ENCODE assay signal across 21 mouse cellular contexts in the genomic region with DNA sequence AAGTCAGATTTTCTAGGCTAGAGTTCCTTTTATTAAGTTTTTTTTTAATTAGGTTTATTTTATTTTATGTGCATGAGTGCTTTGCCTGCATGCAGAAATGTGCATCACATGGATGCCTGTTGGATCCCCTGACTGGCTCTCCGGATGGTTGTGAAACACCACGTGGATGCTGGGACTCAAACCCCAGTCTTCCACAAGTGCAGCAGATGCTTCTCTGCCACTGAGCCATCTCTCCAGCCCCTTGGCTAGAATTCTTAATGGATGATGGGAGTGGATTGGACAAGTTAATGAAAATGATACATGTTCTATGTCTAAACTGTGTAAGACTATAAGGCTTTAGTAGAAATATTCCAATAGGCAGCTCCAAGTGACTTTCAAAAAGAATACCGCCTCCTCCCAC. TPM values are rescaled to one million over a fixed set of nuclear protein-coding genes. Genes with fewer than 3 reads are reported as not detected.
DNase-seq lines count a peak whose midpoint lies in the region; ATAC-seq and TF ChIP-seq lines count a peak whose summit lies in the region.
"Had no signal": no experiment of that assay in that cellular context is flagged by ENCODE, and none has a peak within 500 bp of the region (broad histone marks: within the 10 kb centered on the region; RNA-seq: fewer than 3 reads in every experiment).

No protein-coding gene starts in this region.

- 0 out of 2 replicates have a peak overlapping the region, but pooled peaks have one; percentile 56 for H3K4me2 ChIP-seq in liver, embryonic 13.5 days
- no peak overlapping the region for H3K4me2 ChIP-seq in stomach, postnatal 0 days (replicated peaks; ENCODE audit: low read depth)
- no peak overlapping the region for H3K4me2 ChIP-seq in hindbrain, embryonic 13.5 days
- H3K4me2 ChIP-seq: forebrain, embryonic 13.5 days; heart, embryonic 12.5 days; heart, embryonic 15.5 days; hindbrain, embryonic 15.5 days had no signal

- H3K4me3 ChIP-seq in liver, embryonic 13.5 days (replicated peaks), result no peak overlapping the region
- no peak overlapping the region for H3K4me3 ChIP-seq in limb, embryonic 10.5 days
- H3K4me3 ChIP-seq in stomach, postnatal 0 days (ENCODE audit: low read depth, low read length), result no peak overlapping the region
- H3K4me3 ChIP-seq in hindbrain, embryonic 13.5 days, result no peak overlapping the region
- H3K4me3 ChIP-seq: forebrain, embryonic 10.5 days; forebrain, embryonic 13.5 days; heart, embryonic 12.5 days; heart, embryonic 15.5 days; hindbrain, embryonic 15.5 days had no signal

- no peak overlapping the region for H3K9ac ChIP-seq in liver, embryonic 13.5 days
- no peak overlapping the region for H3K9ac ChIP-seq in stomach, postnatal 0 days (ENCODE audit: low read length)
- no peak overlapping the region for H3K9ac ChIP-seq in hindbrain, embryonic 13.5 days
- H3K9ac ChIP-seq: forebrain, embryonic 13.5 days; heart, embryonic 12.5 days; heart, embryonic 15.5 days; hindbrain, embryonic 15.5 days had no signal

- no peaks in the 10 kb centered on the region for H3K36me3 ChIP-seq in liver, embryonic 13.5 days
- H3K36me3 ChIP-seq in limb, embryonic 10.5 days, result peaks cover 3% of the 10 kb centered on the region; the same call in 1 of the 2 replicates
- no peaks in the 10 kb centered on the region for H3K36me3 ChIP-seq in stomach, postnatal 0 days (ENCODE audit: control insufficient read depth, insufficient read depth, low read length)
- peaks cover 14% of the 10 kb centered on the region for H3K36me3 ChIP-seq in hindbrain, embryonic 13.5 days
- H3K36me3 ChIP-seq: heart, embryonic 12.5 days; hindbrain, embryonic 15.5 days had no signal

- WGBS in liver, embryonic 13.5 days (ENCODE audit: insufficient replicate concordance), result 79% methylated on average over 3 of the region's 3 CpGs
- 92% methylated on average over 3 of the region's 3 CpGs for WGBS in limb, embryonic 10.5 days
- 88% methylated on average over 3 of the region's 3 CpGs for WGBS in stomach, postnatal 0 days
- 94% methylated on average over 3 of the region's 3 CpGs for WGBS in hindbrain, embryonic 13.5 days

- peaks cover 59% of the 10 kb centered on the region for H3K4me1 ChIP-seq in liver, embryonic 13.5 days (replicated peaks)
- H3K4me1 ChIP-seq in limb, embryonic 10.5 days, result peaks cover 4% of the 10 kb centered on the region; the same call in 1 of the 2 replicates
- no peaks in the 10 kb centered on the region for H3K4me1 ChIP-seq in stomach, postnatal 0 days (replicated peaks; ENCODE audit: control insufficient read depth, insufficient read depth)
- no peaks in the 10 kb centered on the region for H3K4me1 ChIP-seq in hindbrain, embryonic 13.5 days (replicated peaks)
- H3K4me1 ChIP-seq: hindbrain, embryonic 15.5 days had no signal

- no peak for TF ChIP-seq EP300 in stomach, postnatal 0 days (optimal IDR thresholded peaks at IDR 0.05)

- no peaks in the 10 kb centered on the region for H3K9me3 ChIP-seq in liver, embryonic 13.5 days (replicated peaks)
- H3K9me3 ChIP-seq in limb, embryonic 10.5 days (replicated peaks), result no peaks in the 10 kb centered on the region
- H3K9me3 ChIP-seq in stomach, postnatal 0 days (ENCODE audit: control insufficient read depth, low read length), result no peaks in the 10 kb centered on the region
- H3K9me3 ChIP-seq in hindbrain, embryonic 13.5 days, result no peaks in the 10 kb centered on the region
- H3K9me3 ChIP-seq: forebrain, embryonic 10.5 days; forebrain, embryonic 13.5 days; heart, embryonic 12.5 days; heart, embryonic 15.5 days; hindbrain, embryonic 15.5 days had no signal

- peak; percentile 4 for DNase-seq in cerebellum, adult 11-12 months
- no peak for DNase-seq in cerebellum, postnatal 10 days
- DNase-seq in liver, embryonic 13.5 days, result no peak
- no peak for DNase-seq in liver
- DNase-seq in limb, embryonic 10.5 days (ENCODE audit: low spot score), result peak; percentile 5
- peak; percentile 8 for DNase-seq in stomach, postnatal 0 days (ENCODE audit: low spot score)
- DNase-seq in frontal cortex, adult 2 months (ENCODE audit: extremely low spot score in 1 of 2, low spot score in 1 of 2), result no peak
- DNase-seq: adrenal gland, postnatal 10 days; adrenal gland, postnatal 36 days; cerebellum, adult 11 months; cerebellum, adult 8-10 months; cerebellum, postnatal 14 days; heart, postnatal 10 days; heart, postnatal 36 days had no signal

- H3K27ac ChIP-seq in liver, embryonic 13.5 days, result no peak overlapping the region
- H3K27ac ChIP-seq in limb, embryonic 10.5 days, result no peak overlapping the region
- H3K27ac ChIP-seq in stomach, postnatal 0 days (replicated peaks), result no peak overlapping the region
- no peak overlapping the region for H3K27ac ChIP-seq in hindbrain, embryonic 13.5 days
- H3K27ac ChIP-seq: forebrain, embryonic 10.5 days; forebrain, embryonic 13.5 days; heart, embryonic 15.5 days; hindbrain, embryonic 15.5 days had no signal

- no peak for ATAC-seq in liver, embryonic 13.5 days (ENCODE audit: low read depth)
- no peak for ATAC-seq in stomach, postnatal 0 days (ENCODE audit: low FRiP score, low TSS enrichment)
- ATAC-seq in hindbrain, embryonic 13.5 days (ENCODE audit: low FRiP score), result no peak
- ATAC-seq: forebrain, embryonic 13.5 days; forebrain, embryonic 16.5 days had no signal

- no peaks in the 10 kb centered on the region for H3K27me3 ChIP-seq in liver, embryonic 13.5 days
- H3K27me3 ChIP-seq in limb, embryonic 10.5 days (ENCODE audit: low read depth, poor library complexity, severe bottlenecking), result no peaks in the 10 kb centered on the region
- no peaks in the 10 kb centered on the region for H3K27me3 ChIP-seq in stomach, postnatal 0 days (ENCODE audit: control insufficient read depth, insufficient read depth, low read length)
- H3K27me3 ChIP-seq in hindbrain, embryonic 13.5 days, result no peaks in the 10 kb centered on the region
- H3K27me3 ChIP-seq: forebrain, embryonic 13.5 days; heart, embryonic 12.5 days; heart, embryonic 15.5 days; hindbrain, embryonic 15.5 days had no signal

- no peak for TF ChIP-seq CTCF in stomach, postnatal 0 days (IDR thresholded peaks at IDR 0.05; ENCODE audit: low read depth)

RNA-seq across cellular contexts. Expression of a gene that starts 47.3 kb away (rescaled TPM):
- polyA plus RNA-seq in liver, embryonic 13.5 days (2015; fragmentation: Nextera tagmentation; extraction: Ambion mirVana), result 0.13 and 0.20 TPM in 2 replicates
- polyA plus RNA-seq in limb, embryonic 10.5 days (2016; fragmentation: Nextera tagmentation; extraction: Ambion mirVana), result 0.34 and 0.76 TPM in 2 replicates
- polyA plus RNA-seq in stomach, postnatal 0 days (2015; fragmentation: Nextera tagmentation; extraction: Ambion mirVana), result 0.76 and 0.81 TPM in 2 replicates
- polyA plus RNA-seq in hindbrain, embryonic 13.5 days (2015; fragmentation: Nextera tagmentation; extraction: Ambion mirVana), result 1.2 and 2.2 TPM in 2 replicates
- 10.7 and 10.8 TPM in 2 replicates for polyA plus RNA-seq in frontal cortex, adult 2 months (2012; rRNA removed)

Comparison
In these comparisons a context has a peak if more than half of its experiments do, and no peak if none do; other contexts are left out.
1. DNase-seq: peak in cerebellum, adult 11-12 months (single experiment), limb, embryonic 10.5 days (single experiment) and stomach, postnatal 0 days (single experiment); none in cerebellum, postnatal 10 days (0 of 2), liver, embryonic 13.5 days (single experiment), liver (single experiment) and frontal cortex, adult 2 months (0 of 2).